Mouse (Mus musculus) urinary bladder, postnatal 25 days (tissue): ENCODE measurements at regions not wholly inside any gene's neighbourhood (a gene's known extent, or its start where the extent isn't known, plus 50 kb on each side); places are given as distances from the start of the nearest gene placed in this dataset.
A peak's percentile ranks its signal among the peaks of the same experiment; 100 is the strongest.

Experiments
- DNase-seq: peaks from one replicate; pipeline ENCODE4 v3.0.0; 2022; ENCODE audit warnings: low spot score

DNA sequence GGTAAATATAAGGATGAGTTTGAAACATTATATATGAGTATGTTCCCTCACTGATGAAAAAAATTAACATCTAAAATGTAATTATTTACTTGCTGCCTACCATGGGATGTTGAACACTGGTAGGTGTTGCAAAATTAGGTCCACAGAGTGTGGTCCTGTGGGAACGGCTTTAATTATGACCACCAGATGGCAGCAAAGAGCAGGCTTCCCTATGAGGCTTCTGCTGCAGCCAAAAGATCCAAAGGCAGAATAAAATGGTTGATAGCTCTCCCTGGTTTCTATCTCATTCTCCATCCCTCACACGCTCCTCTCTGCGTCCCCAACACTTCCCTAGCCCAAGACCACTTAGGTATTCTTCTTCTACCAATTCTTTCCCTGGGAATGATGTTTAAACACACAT is 54.6 kb upstream of the Cit start:
- DNase-seq, result peak; percentile 56
